Mouse (Mus musculus) brown adipose tissue, adult 24 weeks (tissue): Measurements from ENCODE around the gene Gpr62. TPM values are rescaled to one million over a fixed set of nuclear protein-coding genes. Genes with fewer than 3 reads are reported as not detected.

ENCODE experiments used
- H3K27ac ChIP-seq: fragments of 200-500 bp; replicated peaks from 2 replicates; pipeline ENCODE4 v1.5.1; 2012; ENCODE audit warnings: low read depth, mild to moderate bottlenecking, low read length
- H3K4me1 ChIP-seq: fragments of 200-500 bp; 2 replicates; pipeline ENCODE4 v1.6.1; 2012; ENCODE audit warnings: low read length, mixed read lengths; ENCODE audit not compliant: control insufficient read depth, insufficient read depth, insufficient read length
- H3K4me3 ChIP-seq: fragments of 200-500 bp; 2 replicates; pipeline ENCODE4 v1.5.1; 2012; ENCODE audit warnings: low read depth, mild to moderate bottlenecking, low read length, moderate library complexity; ENCODE audit not compliant: insufficient read depth
- polyA plus RNA-seq: library from polyadenylated mRNA; stranded (reverse); fragments of >200 nt; gene quantifications from 2 replicates; pipeline ENCODE4 v1.2.4, GENCODE M21; 2012; ENCODE audit not compliant: missing spikeins, insufficient read depth, insufficient read length

Gene Gpr62
- polyA plus RNA-seq, 1 experiment: not detected

DNA sequence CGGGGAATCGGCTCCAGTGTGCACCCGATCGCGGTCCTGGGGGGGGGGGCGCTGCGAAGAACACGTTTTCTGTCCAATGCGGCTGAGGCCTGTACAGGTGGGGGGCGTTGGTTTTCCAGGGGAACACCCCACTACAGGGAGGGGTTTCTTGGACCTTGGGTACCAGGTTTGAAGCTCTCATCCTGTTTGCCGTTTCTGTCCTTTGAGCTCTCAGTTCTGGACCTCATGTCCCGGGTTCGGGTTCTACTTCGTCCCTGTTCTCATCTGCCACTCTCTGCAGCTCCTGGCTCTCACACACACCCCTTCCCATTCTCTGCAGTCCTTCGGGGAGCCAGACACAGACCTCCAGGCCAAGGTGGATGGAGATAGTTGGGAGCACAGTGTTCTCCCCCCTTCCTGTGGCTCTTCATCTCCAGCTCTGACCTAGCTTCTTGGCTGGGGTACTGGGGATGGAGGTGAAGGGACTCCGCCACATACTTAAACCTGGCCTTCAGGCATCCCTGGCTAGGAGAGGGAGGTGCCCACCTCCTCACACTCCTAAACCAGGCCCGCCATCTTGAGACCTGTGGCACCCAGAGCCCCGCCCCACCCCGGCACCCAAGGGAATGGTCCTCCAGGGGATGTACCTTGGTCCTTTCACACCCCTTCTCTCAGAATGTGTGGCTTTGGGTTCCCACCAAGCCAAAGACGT is 11.5 kb downstream of the Gpr62 start:
- Histone ChIP-seq H3K4me1 (peaks cover 2% of the 10 kb centered on the region; the same call in 1 of the 2 replicates), H3K27ac (no peak overlapping the region)

DNA sequence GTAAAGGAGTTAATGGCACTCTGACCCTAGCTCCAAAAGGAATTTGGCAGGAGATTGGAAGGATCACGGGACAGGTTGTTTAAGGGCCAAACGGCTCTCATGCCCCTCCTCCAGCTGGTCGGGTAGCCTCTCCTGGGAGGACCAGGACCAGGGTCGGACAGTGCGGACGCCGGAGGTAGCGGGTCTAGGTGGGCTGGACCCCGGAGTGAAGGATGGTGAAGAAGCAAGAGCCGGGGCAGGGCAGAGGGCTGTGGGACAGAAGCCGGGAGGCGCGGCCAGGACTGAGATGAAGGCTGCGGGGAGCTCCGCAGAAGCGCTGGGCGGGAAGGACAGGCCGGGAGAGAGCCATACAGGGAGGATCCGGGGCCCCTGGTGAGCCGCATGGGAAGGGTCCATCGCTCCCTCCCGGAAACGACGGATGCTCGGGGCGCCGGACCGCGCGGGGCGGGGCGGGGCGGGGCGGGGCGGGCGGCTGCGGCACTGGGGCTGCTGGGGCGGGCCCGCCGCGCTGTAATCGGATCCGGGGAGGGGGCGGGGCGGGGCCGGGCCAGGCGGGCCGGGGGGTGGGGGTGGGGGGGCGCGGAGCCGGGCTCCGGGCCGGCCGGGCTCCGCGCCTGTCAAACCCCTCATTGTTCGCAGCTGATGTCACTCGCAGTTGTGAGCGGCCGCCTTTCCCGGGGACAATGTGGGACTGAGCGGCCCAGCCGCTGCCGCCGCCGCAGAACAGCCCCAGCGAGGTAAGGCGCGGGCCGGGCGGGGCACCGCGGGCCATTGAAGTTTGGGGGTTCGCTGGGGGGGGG is 12.3 kb downstream of the Gpr62 start, which contains the start of gene Pcbp4:
TSS of gene Pcbp4 (plus strand) at position 21 of the 800 bp plus-strand sequence.
- H3K4me1 ChIP-seq: peaks cover 2% of the 10 kb centered on the region; the same call in 1 of the 2 replicates
- H3K27ac ChIP-seq: peak within 1 kb of the TSS; percentile 85
- H3K4me3 ChIP-seq: peak within 1 kb of the TSS; percentile 70

More for the DNA sequence above, 11.5 kb downstream of the Gpr62 start:
- peak overlapping the region; percentile 70 for H3K4me3 ChIP-seq

DNA sequence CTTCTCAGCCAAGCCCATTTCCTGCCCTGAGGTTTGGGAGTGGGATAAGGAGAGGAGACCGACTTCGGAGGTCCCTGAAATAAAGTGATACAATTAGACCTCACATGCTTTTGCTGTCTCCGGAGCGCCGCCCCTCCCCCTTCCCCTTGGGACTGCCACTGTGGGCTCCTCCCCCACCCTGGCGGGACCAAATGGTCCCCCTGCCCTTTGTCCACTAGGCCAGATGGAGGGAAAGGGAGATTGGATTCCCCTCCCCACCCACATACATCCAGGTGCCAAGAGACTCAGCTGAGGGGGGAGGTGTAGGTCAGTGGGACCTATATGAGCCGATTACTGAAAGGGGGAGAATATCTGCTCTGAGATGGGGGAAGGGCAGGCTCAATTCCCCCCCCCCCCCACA is 12.9 kb downstream of the Gpr62 start:
- H3K4me3 ChIP-seq: no peak overlapping the region
- peaks cover 2% of the 10 kb centered on the region for H3K4me1 ChIP-seq
- H3K27ac ChIP-seq: no peak overlapping the region

DNA sequence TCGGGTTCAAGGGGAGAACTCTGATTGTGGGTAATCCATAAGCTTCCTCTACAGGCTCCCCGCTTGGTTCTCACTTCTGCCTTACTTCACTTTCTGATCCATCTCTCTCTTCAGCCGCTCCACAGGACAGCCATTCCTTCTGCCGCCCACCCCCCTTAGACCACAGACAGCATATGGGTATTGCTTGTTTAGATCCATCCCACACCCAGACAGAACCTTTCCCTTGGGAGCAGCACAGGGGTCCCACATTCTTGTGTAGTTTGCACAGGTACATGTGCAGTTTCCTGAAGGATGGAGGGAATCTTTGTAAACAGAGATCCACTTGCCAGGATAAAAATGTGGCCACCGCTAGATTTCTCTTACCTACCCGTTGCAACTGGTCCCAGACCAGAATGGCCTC is 13.4 kb downstream of the Gpr62 start:
- H3K4me3 ChIP-seq: no peak overlapping the region
- H3K27ac ChIP-seq: no peak overlapping the region
- H3K4me1 ChIP-seq: peaks cover 2% of the 10 kb centered on the region

DNA sequence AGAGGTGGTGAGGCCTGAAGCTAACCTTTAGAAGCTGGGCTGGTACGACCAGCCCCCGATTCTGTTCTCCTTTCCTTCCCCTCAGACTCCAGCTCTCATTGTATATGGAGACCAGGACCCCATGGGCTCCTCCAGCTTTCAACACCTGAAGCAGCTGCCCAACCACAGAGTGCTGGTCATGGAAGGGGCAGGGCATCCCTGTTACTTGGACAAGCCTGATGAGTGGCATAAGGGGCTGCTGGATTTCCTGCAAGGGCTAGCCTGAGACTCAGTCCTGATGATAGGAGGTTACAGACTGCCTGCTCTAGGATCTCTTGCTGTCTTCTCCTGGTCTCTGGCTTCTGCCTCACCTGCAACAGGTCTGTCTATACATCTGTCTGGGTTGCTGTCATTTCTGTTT is 13.8 kb downstream of the Gpr62 start:
- Histone ChIP-seq H3K27ac (no peak overlapping the region), H3K4me3 (no peak overlapping the region), H3K4me1 (peaks cover 2% of the 10 kb centered on the region)

DNA sequence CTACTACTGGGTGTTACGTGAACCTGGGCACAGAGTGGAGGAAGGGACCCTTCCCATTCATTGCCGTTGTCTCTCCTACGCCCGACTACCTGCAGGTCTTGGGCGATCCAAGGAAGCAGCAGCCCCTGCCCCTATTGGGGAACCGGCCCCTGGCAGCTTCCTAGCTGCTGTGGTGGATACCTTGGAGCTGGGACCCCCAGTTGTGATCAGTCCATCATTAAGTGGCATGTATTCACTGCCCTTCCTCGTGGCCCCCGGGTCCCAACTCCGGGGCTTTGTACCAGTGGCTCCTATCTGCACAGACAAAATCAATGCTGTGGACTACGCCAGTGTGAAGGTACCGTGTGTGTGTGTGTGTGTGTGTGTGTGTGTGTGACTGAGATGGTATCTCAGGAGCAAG is 14.4 kb downstream of the Gpr62 start:
- Histone ChIP-seq H3K27ac (no peak overlapping the region), H3K4me1 (peaks cover 2% of the 10 kb centered on the region), H3K4me3 (no peak overlapping the region)

DNA sequence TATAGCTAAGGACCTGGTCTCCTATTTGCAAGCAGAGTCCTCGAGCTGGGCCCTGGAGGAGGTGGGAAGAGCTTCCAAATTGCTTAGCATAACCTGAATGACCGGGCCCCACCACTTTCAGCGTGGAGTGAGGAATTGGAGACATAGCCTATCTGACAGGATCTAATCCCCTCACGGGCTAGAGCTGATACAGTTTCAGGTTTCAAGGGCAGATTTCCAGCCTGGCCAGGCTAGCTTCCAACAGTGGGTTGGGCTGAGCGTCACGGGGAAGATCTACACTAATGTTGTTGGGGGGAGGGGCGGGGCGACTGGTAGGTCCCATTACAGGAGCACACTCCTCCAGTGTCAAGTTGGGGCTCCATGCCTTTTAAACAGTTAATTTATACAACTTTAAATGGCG is 15.1 kb downstream of the Gpr62 start:
- Histone ChIP-seq H3K4me3 (no peak overlapping the region), H3K27ac (no peak overlapping the region), H3K4me1 (peaks cover 2% of the 10 kb centered on the region)

DNA sequence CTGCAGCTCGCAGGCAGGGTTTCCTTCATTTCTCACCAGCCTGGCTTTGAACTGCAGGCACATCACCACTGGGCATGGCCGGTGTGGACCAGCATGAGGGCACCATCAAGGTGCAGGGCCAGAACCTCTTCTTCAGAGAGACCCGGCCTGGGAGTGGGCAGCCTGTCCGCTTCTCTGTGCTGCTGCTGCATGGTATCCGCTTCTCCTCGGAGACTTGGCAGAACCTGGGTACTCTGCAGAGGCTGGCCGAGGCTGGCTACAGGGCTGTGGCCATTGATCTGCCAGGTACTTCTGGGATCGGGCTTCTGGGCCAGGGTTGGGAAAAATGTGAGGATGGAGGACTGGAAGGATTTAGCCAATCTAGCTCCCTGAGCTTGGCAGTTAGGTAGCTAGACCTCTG is 15.8 kb downstream of the Gpr62 start:
- Histone ChIP-seq H3K27ac (no peak overlapping the region), H3K4me3 (no peak overlapping the region)

DNA sequence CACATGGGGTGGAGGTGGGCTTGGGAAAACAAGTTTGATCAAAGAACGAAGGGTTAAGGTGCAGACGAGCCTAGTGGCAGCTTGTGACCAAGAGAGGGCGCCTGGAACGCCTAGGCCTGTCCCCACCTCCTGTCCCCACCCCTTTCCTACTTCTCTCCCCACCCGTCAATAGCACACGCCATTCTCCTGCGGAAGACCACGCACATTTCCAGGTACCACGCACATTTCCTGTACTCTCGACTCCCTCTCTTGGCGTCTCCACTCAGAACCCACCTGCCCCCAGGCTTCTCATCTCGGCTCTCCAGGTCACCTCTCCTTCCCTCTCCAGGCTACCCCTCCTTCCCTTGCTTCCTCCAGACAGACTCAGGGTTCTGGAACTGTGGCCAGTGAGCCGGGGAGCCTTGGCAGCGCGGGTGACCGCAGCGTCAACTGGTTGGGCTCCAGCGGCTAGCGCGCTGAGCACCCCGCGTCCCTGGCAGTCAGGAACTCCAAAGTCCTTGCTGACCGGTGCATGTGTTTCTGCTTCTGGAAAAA is 17.2 kb downstream of the Gpr62 start:
- Histone ChIP-seq H3K27ac (peak overlapping the region; percentile 64), H3K4me3 (peak overlapping the region; percentile 68), H3K4me1 (peaks cover 2% of the 10 kb centered on the region)

More for the DNA sequence above, 15.8 kb downstream of the Gpr62 start:
- peaks cover 2% of the 10 kb centered on the region for H3K4me1 ChIP-seq

DNA sequence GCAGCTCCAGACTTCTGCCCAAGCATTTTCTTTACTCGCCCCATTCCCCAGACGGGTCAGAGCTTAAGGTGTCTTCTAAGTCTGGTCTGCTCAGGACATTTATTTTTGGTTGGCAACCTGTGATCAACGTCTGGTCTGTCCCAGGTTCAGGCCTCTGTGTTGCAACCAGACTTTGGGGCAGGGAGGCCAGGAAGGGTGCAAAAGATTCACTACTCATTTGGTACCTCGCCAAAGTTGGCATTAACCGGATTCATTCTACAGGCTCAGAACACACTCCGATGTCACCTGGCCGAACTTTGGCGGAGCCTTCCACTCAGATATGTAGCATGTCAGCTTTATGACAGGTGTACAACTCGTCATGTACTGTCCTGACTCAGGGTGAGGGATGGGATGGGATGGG is 17.8 kb downstream of the Gpr62 start:
- H3K27ac ChIP-seq: peak overlapping the region; percentile 25
- H3K4me1 ChIP-seq: peaks cover 2% of the 10 kb centered on the region
- H3K4me3 ChIP-seq: peak overlapping the region; percentile 42

DNA sequence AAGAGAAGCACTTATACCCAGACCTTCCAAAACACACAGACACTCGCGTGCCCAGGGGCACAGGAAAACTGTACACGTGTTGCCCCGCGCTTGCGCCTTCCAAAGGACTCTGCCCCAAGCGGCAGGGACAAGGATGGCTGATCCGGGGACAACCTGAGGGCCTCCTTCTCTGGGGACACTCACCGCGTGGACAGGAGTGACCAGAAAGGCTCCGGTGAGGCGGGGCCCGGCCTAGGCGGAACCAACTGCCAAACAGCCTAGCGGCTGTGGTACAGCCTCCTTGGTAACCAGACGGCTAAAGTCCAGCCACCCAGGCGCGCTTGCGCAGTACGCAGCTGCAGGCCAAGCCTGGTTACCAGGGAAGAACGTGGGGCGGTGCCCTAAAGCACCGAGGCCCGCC is 18.4 kb downstream of the Gpr62 start, which contains the start of the genes Abhd14b and Abhd14a:
TSS of gene Abhd14b (plus strand) at position 112 of the 400 bp plus-strand sequence.
TSS of gene Abhd14a (minus strand) at position 331 of the 400 bp plus-strand sequence.
- Histone ChIP-seq H3K4me1 (peaks cover 2% of the 10 kb centered on the region), H3K4me3 (peak within 1 kb of the TSS; percentile 68), H3K27ac (peak within 1 kb of the TSS; percentile 25)

DNA sequence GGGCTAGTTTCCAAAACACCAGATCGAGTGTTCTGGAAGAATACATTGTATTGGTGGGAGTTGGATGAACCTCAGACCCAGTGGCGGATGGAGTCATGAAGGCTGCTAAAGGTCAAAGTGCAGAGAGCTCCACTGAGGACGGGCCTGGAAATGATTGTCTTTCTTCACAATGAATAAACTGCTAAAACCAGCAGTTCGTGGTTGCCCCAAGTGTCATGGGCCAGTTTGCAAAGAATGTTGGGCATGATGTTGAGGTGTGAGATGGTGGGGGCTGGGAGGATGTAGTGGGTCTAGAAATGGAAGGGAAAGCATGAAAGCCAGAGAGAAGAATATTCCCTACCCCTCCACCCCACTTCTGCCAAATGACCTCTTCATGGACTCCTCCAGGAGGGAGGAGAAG is 20.9 kb downstream of the Gpr62 start:
- Histone ChIP-seq H3K27ac (no peak overlapping the region), H3K4me1 (peaks cover 1% of the 10 kb centered on the region), H3K4me3 (no peak overlapping the region)

DNA sequence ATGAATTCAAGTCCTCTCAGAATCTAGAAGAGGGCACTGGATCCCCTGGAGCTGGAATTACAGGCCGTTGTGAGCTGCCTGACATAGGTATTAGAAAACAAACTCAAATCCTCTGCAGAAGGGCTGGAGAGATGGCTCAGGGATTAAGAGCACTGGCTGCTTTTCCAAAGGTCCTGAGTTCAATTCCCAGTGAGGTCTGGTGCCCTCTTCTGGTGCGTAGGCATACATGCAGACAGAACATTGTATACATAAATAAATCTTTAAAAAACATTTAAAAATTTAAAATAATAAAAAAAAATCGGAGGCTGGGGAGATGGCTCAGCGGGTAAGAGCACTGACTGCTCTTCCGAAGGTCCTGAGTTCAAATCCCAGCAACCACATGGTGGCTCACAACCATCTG is 23.1 kb downstream of the Gpr62 start:
- Histone ChIP-seq H3K4me3 (no peak overlapping the region), H3K4me1 (no peaks in the 10 kb centered on the region; the same call in 1 of the 2 replicates), H3K27ac (no peak overlapping the region)

DNA sequence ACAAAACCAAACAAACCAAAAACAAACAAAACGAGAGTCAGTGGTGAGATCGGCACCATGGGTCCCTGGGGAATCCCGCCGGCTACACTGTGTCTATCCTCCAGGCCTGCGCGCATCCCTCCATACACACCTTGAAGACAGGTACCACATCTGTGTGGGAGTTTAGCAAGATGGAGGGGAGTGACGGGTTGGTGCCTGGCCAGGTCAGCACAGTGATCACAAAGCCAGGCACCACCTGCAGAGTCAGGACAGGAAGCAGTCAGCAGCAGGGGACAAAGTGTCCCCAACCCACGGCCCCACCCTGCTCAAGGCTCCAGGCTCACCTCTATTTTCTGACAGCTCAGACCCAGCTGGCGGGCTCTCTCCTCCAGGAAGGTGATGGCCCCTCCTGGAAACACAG is 29.2 kb downstream of the Gpr62 start:
- Histone ChIP-seq H3K27ac (no peak overlapping the region), H3K4me3 (no peak overlapping the region), H3K4me1 (peaks cover 3% of the 10 kb centered on the region; the same call in 1 of the 2 replicates)

DNA sequence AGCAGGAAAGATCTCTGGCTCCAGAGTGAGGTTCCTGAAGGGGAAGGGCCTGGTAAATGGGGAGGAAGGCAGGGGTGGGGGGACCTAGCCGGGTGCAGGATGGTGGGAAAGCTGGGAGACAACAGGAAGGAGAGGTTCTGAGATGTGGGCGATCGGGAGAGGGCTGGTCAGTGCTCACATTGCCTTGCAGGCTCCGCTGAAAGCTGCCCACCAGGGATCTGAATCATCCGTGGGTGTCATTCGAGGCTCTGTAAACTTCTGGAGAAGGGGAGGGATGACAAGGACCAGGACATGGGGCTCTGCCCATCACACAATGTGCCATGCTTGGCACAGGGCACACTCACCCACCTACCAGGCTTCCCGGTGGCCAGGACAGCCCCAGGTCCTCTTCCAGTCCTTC is 32.3 kb downstream of the Gpr62 start:
- no peak overlapping the region for H3K27ac ChIP-seq
- peaks cover 7% of the 10 kb centered on the region; the same call in 1 of the 2 replicates for H3K4me1 ChIP-seq
- H3K4me3 ChIP-seq: no peak overlapping the region
